Mouse (Mus musculus): ENCODE measurements around the gene Gm49333. TPM values are rescaled to one million over a fixed set of nuclear protein-coding genes. Genes with fewer than 3 reads are reported as not detected.
A peak's percentile ranks its signal among the peaks of the same experiment; 100 is the strongest.

The Gm49333 gene
- polyA plus RNA-seq, 1 experiment, result 0.30 TPM

DNA sequence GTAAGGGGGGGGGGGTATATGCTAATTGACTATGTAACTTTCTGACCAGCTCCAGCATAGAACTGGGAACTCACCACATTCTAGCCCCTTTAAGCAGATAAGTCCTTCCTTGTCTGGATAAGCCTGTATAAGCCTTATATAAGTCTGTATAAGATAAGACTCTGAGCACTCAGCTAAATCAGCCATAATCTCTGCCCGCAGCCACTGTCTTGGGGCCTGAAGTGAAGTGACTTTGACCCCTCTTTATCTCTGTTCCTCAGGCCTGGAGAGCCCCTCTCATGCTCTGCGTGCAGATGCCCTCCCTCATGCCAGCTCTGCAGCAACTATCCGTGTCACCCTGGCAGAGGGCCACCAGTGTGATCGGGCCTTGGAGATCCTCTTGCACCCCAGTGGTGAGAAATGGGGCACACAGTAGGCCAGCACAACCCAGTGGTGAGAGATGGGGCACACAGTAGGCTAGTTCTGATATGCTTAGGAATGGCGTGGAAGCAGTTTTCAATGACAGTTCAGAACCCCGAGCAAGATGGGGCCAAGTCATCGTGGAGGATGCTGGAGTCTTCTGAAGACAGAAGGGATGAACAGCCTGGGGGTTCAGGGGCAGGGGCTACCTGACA lies 16.2 kb upstream of the Gm49333 start:
- WGBS, result 84% methylated on average over 7 of the region's 7 CpGs

DNA sequence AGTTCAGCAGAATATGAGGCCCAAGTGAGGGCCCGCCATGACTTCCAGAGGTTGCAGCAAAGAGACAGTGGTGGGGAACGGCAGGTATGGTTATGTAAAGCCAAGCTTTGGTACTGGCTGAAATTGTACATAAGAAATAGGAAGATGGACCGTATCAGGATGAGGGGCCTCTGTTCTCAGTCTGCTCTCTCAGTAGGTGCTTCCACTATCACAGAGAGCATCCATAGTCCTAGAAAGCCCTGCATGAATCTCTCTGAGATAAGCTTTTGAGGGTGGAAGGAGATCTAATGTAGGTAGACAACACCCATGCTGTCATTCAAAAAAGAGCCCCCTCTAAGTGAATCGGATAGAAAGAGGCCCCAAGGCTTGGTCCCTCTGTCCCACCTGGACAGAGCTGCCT lies 15.7 kb upstream of the Gm49333 start:
- no peak for DNase-seq
- 87% methylated on average over 4 of the region's 4 CpGs for WGBS
- Histone ChIP-seq H3K36me3 (ENCODE audit: control insufficient read depth, insufficient read depth, low read length) (no peaks in the 10 kb centered on the region), H3K27me3 (replicated peaks; ENCODE audit: control insufficient read depth, insufficient read depth, low read length) (no peaks in the 10 kb centered on the region; the same call in 1 of the 2 replicates), H3K4me3 (ENCODE audit: insufficient read depth, low read depth, low read length) (no peak overlapping the region), H3K27ac (ENCODE audit: insufficient read depth, low read depth, low read length) (no peak overlapping the region), H3K4me1 (ENCODE audit: control insufficient read depth, insufficient read depth, low read length) (no peaks in the 10 kb centered on the region)
- TF ChIP-seq POLR2A (IDR thresholded peaks at IDR 0.05; ENCODE audit: low read depth, low read length), result no peak
- TF ChIP-seq CTCF (conservative IDR thresholded peaks at IDR 0.05; ENCODE audit: insufficient read depth, insufficient read length, low read depth, low read length), result no peak

More for the DNA sequence above, 16.2 kb upstream of the Gm49333 start:
- Histone ChIP-seq H3K27ac (ENCODE audit: insufficient read depth, low read depth, low read length) (no peak overlapping the region), H3K27me3 (replicated peaks; ENCODE audit: control insufficient read depth, insufficient read depth, low read length) (no peaks in the 10 kb centered on the region; the same call in 1 of the 2 replicates), H3K4me3 (ENCODE audit: insufficient read depth, low read depth, low read length) (no peak overlapping the region), H3K4me1 (ENCODE audit: control insufficient read depth, insufficient read depth, low read length) (no peaks in the 10 kb centered on the region), H3K36me3 (ENCODE audit: control insufficient read depth, insufficient read depth, low read length) (no peaks in the 10 kb centered on the region)
- no peak for DNase-seq
- TF ChIP-seq POLR2A (IDR thresholded peaks at IDR 0.05; ENCODE audit: low read depth, low read length), result no peak
- no peak for TF ChIP-seq CTCF (conservative IDR thresholded peaks at IDR 0.05; ENCODE audit: insufficient read depth, insufficient read length, low read depth, low read length)

DNA sequence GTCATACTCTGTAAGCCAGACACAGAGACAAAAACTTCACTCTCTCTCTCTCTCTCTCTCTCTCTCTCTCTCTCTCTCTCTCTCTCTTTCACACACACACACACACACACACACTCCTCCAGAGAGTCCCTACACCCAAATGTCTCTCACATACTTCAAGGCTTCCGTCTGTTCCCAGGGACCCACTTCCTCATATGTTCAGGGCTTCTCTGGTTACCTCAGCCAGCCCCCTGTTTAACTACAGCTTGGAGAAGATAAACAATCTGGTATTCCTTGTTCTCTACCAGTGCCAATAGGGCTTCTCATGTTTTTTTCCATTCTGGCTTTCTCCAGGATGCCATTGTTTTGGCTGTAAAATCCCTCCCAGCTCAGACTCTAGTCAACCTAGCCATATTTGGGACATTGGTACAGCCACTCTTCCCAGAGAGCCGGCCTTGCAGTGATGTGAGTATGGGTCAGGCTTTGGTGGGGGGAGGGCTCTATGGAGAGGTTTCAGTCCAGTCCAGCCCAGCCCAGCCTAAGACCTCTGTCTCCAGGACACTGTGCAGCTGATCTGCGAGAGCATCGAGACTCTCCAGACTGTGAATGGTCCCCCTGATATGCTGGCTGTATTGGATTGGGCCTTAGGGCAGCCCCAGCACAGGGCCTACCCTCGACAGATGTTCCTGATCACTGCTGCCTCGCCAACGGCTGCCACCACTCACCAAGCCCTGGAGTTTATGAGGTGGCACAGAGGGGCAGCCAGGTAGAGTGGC lies 14.5 kb upstream of the Gm49333 start:
- H3K4me1 ChIP-seq (ENCODE audit: control insufficient read depth, insufficient read depth, low read length), result no peaks in the 10 kb centered on the region
- H3K4me3 ChIP-seq (ENCODE audit: insufficient read depth, low read depth, low read length), result no peak overlapping the region
- H3K36me3 ChIP-seq (ENCODE audit: control insufficient read depth, insufficient read depth, low read length), result no peaks in the 10 kb centered on the region
- DNase-seq, result no peak
- no peak for TF ChIP-seq CTCF (conservative IDR thresholded peaks at IDR 0.05; ENCODE audit: insufficient read depth, insufficient read length, low read depth, low read length)
- TF ChIP-seq POLR2A (IDR thresholded peaks at IDR 0.05; ENCODE audit: low read depth, low read length), result no peak
- H3K27ac ChIP-seq (ENCODE audit: insufficient read depth, low read depth, low read length), result no peak overlapping the region
- H3K27me3 ChIP-seq (replicated peaks; ENCODE audit: control insufficient read depth, insufficient read depth, low read length), result no peaks in the 10 kb centered on the region
- 38% methylated on average over 7 of the region's 7 CpGs for WGBS

DNA sequence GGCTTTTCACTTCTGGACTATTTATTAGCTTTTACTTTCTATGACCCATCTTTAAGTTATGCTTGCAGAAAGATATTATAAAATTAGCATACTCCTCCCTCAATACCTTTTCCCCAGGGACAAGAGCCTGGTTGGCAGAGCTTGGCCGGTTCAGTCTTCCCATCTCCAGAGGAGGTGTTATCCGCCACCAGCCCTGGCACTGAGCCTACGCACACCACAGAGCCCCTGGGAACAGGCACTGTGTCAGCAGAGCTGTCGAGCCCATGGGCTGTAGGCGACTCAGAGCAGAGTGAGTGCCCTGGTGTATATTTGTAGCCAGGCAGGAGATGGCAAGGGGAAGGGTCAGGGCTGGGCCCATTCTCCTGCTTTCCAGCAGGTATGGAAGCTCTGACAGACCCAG lies 10.9 kb upstream of the Gm49333 start:
- Histone ChIP-seq H3K4me3 (ENCODE audit: insufficient read depth, low read depth, low read length) (no peak overlapping the region), H3K27me3 (replicated peaks; ENCODE audit: control insufficient read depth, insufficient read depth, low read length) (no peaks in the 10 kb centered on the region), H3K27ac (ENCODE audit: insufficient read depth, low read depth, low read length) (no peak overlapping the region), H3K36me3 (ENCODE audit: control insufficient read depth, insufficient read depth, low read length) (no peaks in the 10 kb centered on the region), H3K4me1 (ENCODE audit: control insufficient read depth, insufficient read depth, low read length) (no peaks in the 10 kb centered on the region)
- WGBS, result 63% methylated on average over 5 of the region's 5 CpGs
- TF ChIP-seq CTCF (conservative IDR thresholded peaks at IDR 0.05; ENCODE audit: insufficient read depth, insufficient read length, low read depth, low read length), result no peak
- TF ChIP-seq POLR2A (IDR thresholded peaks at IDR 0.05; ENCODE audit: low read depth, low read length), result no peak
- no peak for DNase-seq

DNA sequence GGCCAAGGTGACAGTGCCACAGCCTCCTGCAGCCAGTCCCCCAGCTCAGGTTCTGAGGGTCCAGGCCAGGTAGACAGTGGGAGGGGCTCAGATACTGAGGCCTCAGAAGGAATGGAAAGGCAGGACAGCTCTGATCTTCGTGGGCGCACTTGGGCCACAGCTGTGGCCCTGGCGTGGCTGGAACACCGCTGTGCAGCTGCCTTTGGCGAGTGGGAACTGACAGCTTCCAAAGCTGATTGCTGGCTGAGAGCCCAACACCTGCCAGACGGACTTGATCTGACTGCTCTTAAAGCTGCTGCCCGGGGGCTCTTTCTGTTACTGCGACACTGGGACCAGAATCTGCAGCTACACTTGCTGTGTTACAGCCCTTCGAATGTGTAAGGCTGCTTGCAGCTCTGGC lies 6.7 kb upstream of the Gm49333 start:
- no peaks in the 10 kb centered on the region for H3K4me1 ChIP-seq (ENCODE audit: control insufficient read depth, insufficient read depth, low read length)
- TF ChIP-seq POLR2A (IDR thresholded peaks at IDR 0.05; ENCODE audit: low read depth, low read length) (no peak), CTCF (conservative IDR thresholded peaks at IDR 0.05; ENCODE audit: insufficient read depth, insufficient read length, low read depth, low read length) (no peak)
- H3K27ac ChIP-seq (ENCODE audit: insufficient read depth, low read depth, low read length), result no peak overlapping the region
- no peak for DNase-seq
- H3K4me3 ChIP-seq (ENCODE audit: insufficient read depth, low read depth, low read length), result no peak overlapping the region
- H3K27me3 ChIP-seq (replicated peaks; ENCODE audit: control insufficient read depth, insufficient read depth, low read length), result no peaks in the 10 kb centered on the region
- 70% methylated on average over 9 of the region's 9 CpGs for WGBS
- H3K36me3 ChIP-seq (ENCODE audit: control insufficient read depth, insufficient read depth, low read length), result no peaks in the 10 kb centered on the region

DNA sequence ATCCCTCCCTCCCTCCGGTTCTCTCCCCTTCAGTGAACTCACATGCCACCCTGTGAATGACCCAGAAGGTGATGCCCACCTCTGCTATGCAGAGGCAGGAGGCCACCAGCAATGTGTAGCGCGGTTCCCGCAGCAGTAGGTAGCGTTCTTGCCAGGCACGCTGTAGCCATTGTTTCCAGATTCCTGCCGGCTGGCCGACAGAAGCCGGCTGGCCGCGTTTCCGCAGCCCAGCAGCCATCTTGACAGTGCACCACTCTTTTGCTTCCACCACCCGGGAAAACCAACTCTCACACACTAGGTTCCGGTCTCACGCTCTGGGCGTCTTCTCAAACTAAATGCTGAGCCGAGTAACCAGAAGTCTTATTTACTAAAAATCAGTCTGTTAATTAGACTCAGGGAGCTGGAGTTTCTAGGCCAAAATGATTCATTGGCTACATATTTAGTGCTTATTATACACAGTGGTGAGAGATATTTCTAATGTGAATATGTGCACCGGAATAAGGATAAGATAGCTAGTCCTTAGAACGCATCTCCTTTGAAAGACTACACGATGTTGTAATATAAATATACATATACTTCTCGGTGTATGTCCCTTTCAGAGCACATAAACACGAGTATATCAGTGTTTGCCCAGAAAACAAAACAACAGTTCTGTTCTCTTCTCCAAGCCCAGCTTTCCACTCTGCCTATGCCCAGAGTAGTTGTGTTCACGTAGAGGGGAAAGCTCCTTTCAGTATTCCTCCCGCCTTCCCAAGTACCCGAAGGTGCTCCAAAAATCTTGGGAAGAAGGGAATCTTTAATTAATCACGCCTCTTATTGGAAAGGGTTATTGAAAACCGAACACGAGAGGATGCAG lies 681 bp upstream of the Gm49333 start:
- under 1% methylated on average over 28 of the region's 28 CpGs for WGBS
- H3K4me1 ChIP-seq (ENCODE audit: control insufficient read depth, insufficient read depth, low read length), result peaks cover 7% of the 10 kb centered on the region; the same call in 1 of the 2 replicates
- DNase-seq, result peak; percentile 85
- H3K4me3 ChIP-seq (ENCODE audit: insufficient read depth, low read depth, low read length), result peak overlapping the region; percentile 96
- no peaks in the 10 kb centered on the region for H3K36me3 ChIP-seq (ENCODE audit: control insufficient read depth, insufficient read depth, low read length)
- TF ChIP-seq POLR2A (IDR thresholded peaks at IDR 0.05; ENCODE audit: low read depth, low read length) (peak; percentile 72), CTCF (conservative IDR thresholded peaks at IDR 0.05; ENCODE audit: insufficient read depth, insufficient read length, low read depth, low read length) (no peak)
- H3K27me3 ChIP-seq (replicated peaks; ENCODE audit: control insufficient read depth, insufficient read depth, low read length), result no peaks in the 10 kb centered on the region
- H3K27ac ChIP-seq (ENCODE audit: insufficient read depth, low read depth, low read length), result no peak overlapping the region

Data from kidney, adult 2 months (tissue).